8 mouse cellular contexts compared by ENCODE assay signal in the genomic region with DNA sequence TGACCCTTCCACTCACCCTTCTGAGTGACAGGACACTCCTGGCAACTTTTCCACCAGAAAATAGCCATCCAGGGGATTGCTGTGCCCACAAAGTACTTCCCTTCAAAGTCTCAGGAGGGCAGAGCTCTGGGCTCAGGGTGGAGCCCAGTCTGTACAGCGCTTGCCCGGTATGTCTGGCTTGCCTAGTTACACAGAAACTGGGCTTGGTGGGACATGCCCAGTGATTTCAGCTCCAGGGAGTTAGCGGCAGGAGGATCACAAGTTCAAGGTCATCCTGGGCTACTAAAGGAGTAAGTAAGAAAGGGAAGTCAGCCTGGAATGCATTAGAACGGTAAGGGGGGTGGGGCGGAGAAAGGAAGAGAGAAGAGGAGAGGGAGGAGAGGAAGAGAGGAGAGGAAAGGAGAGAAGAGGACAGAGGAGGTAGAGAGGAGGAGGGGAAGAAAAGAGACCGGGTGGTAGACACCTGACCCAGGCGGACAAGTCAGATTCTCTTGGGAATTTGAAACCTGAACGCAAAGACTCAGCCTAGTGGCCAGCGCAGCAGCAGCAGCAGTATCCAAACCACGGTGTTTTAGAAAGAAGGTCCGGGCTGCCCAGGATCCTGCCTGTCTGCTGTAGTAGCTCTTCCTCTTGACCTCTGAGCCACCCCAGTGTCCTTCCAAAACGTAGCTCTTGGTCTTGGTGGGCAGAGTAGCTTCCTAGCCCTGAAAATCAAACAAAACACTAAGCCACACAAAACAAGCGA. TPM values are rescaled to one million over a fixed set of nuclear protein-coding genes. Genes with fewer than 3 reads are reported as not detected.
DNase-seq lines count a peak whose midpoint lies in the region; ATAC-seq and TF ChIP-seq lines count a peak whose summit lies in the region.

No protein-coding gene starts in this region.

- TF ChIP-seq POLR2A in ES-Bruce4 (IDR thresholded peaks at IDR 0.05; ENCODE audit: insufficient read depth, low read length): no peak

- no peaks in the 10 kb centered on the region for H3K9me3 ChIP-seq in ES-Bruce4 (replicated peaks; ENCODE audit: control insufficient read depth, insufficient read depth, low read length, poor library complexity, severe bottlenecking)
- H3K9me3 ChIP-seq in heart, embryonic 15.5 days (replicated peaks): no peaks in the 10 kb centered on the region

- H3K36me3 ChIP-seq in ES-Bruce4 (ENCODE audit: control insufficient read depth, insufficient read depth, low read length, poor library complexity, severe bottlenecking): no peaks in the 10 kb centered on the region
- no peaks in the 10 kb centered on the region for H3K36me3 ChIP-seq in heart, embryonic 15.5 days

- peaks cover 8% of the 10 kb centered on the region for H3K4me1 ChIP-seq in ES-Bruce4 (ENCODE audit: control insufficient read depth, insufficient read depth, low read length)
- H3K4me1 ChIP-seq in heart, embryonic 15.5 days (replicated peaks): peaks cover 31% of the 10 kb centered on the region

- TF ChIP-seq EP300 in ES-Bruce4 (IDR thresholded peaks at IDR 0.05; ENCODE audit: insufficient read depth, low read depth, low read length): peak; percentile 97

- peak overlapping the region; percentile 98 for H3K27ac ChIP-seq in ES-Bruce4 (ENCODE audit: insufficient read depth, low read length)
- peak overlapping the region; percentile 81 for H3K27ac ChIP-seq in heart, embryonic 15.5 days

- peak; percentile 77 for DNase-seq in adrenal gland, postnatal 10 days
- peak; percentile 51 to 75 for DNase-seq in kidney, postnatal 25 days
- no peak for DNase-seq in spleen, postnatal 10 days (ENCODE audit: low spot score in 2 of 2)
- no peak for DNase-seq in thymus, postnatal 36 days
- no peak for DNase-seq in B cell, adult 2 months

- TF ChIP-seq CTCF in ES-Bruce4 (IDR thresholded peaks at IDR 0.05; ENCODE audit: low read depth, low read length): no peak

- 19% methylated on average over 13 of the region's 13 CpGs for whole genome bisulfite sequencing in heart, embryonic 15.5 days

- H3K4me3 ChIP-seq in ES-Bruce4 (ENCODE audit: low read depth, low read length): peak overlapping the region; percentile 69
- peak overlapping the region; percentile 41 for H3K4me3 ChIP-seq in heart, embryonic 15.5 days

- no peak for ATAC-seq in heart, embryonic 15.5 days (replicated peaks; ENCODE audit: insufficient number of reproducible peaks, insufficient read depth, low FRiP score, low read depth)
- peak; percentile 55 for ATAC-seq in megakaryocyte progenitor cell, adult 5-6 weeks (replicated peaks; ENCODE audit: poor library complexity)

- H3K9ac ChIP-seq in ES-Bruce4 (ENCODE audit: low read depth, poor library complexity, severe bottlenecking): peak overlapping the region; percentile 67
- peak overlapping the region; percentile 42 for H3K9ac ChIP-seq in heart, embryonic 15.5 days

- peak overlapping the region; percentile 61 for H3K4me2 ChIP-seq in heart, embryonic 15.5 days

- H3K27me3 ChIP-seq in ES-Bruce4 (ENCODE audit: control insufficient read depth, insufficient read depth, low read length, poor library complexity, severe bottlenecking): no peaks in the 10 kb centered on the region
- H3K27me3 ChIP-seq in heart, embryonic 15.5 days: no peaks in the 10 kb centered on the region

RNA-seq across cellular contexts. Expression of gene Pcbp1, which starts 28.9 kb away (rescaled TPM):
- 328 and 331 TPM in 2 replicates for polyA plus RNA-seq in ES-Bruce4 (2011; ENCODE audit: insufficient read depth, insufficient read length, low read depth, missing spikeins)
- 100 to 1,000 TPM; 233 to 243 TPM for total RNA-seq in adrenal gland, postnatal 10 days (2021)
- 313 and 337 TPM in 2 replicates for polyA plus RNA-seq in heart, embryonic 15.5 days (2015; fragmentation: Nextera tagmentation; extraction: Ambion mirVana)
- 333 and 352 TPM in 2 replicates for total RNA-seq in megakaryocyte progenitor cell, adult 5-6 weeks (2015)
- 107 and 114 TPM in 2 replicates for total RNA-seq in megakaryocyte progenitor cell, adult 5-6 weeks (2017)

RNA-seq across cellular contexts. Expression of gene C87436, which starts 59.1 kb away (rescaled TPM):
- polyA plus RNA-seq in ES-Bruce4 (2011; ENCODE audit: insufficient read depth, insufficient read length, low read depth, missing spikeins): 12.6 and 13.6 TPM in 2 replicates
- total RNA-seq in adrenal gland, postnatal 10 days (2021): 10 to 100 TPM; 15.3 to 17.7 TPM
- 15.1 and 17.3 TPM in 2 replicates for polyA plus RNA-seq in heart, embryonic 15.5 days (2015; fragmentation: Nextera tagmentation; extraction: Ambion mirVana)
- total RNA-seq in megakaryocyte progenitor cell, adult 5-6 weeks (2015): 27.1 and 45.4 TPM in 2 replicates
- 25.6 and 45.9 TPM in 2 replicates for total RNA-seq in megakaryocyte progenitor cell, adult 5-6 weeks (2017)

Comparison
In these comparisons a context has a peak if more than half of its experiments do, and no peak if none do; other contexts are left out.
1. DNase-seq: peak in adrenal gland, postnatal 10 days (single experiment) and kidney, postnatal 25 days (2 of 2); none in spleen, postnatal 10 days (0 of 2), thymus, postnatal 36 days (0 of 2) and B cell, adult 2 months (0 of 2).